Mouse (Mus musculus) monocyte, adult 5-6 weeks (primary cell): ENCODE results near the gene Etv3. TPM values are rescaled to one million over a fixed set of nuclear protein-coding genes. Genes with fewer than 3 reads are reported as not detected.

ENCODE experiments used
- ATAC-seq: fragments of 153-309, 156-312 bp; replicated peaks from 2 replicates; pipeline ENCODE4 v1.8.0; 2017; ENCODE audit warnings: mild to moderate bottlenecking; ENCODE audit not compliant: low TSS enrichment, insufficient number of reproducible peaks, severe bottlenecking, poor library complexity, low FRiP score
- total RNA-seq: library from RNA; stranded (forward); fragments of 200-1000, 200-491, 200-594 nt; gene quantifications from 3 replicates; pipeline ENCODE4 v1.2.3, GENCODE M21; 2017

Gene Etv3
- total RNA-seq, 1 experiment from 2014 or later: 33.2 TPM

- ATAC-seq: peak; percentile 29; the same call in 1 of the 2 replicates
Measured at GRCm38 (mm10) chr3:87511971-87512765, 13.0 kb upstream of the Etv3 start.

GRCm38 (mm10) chr3:87515567-87516081 is 9.6 kb upstream of the Etv3 start:
- peak; percentile 55 for ATAC-seq

DNA sequence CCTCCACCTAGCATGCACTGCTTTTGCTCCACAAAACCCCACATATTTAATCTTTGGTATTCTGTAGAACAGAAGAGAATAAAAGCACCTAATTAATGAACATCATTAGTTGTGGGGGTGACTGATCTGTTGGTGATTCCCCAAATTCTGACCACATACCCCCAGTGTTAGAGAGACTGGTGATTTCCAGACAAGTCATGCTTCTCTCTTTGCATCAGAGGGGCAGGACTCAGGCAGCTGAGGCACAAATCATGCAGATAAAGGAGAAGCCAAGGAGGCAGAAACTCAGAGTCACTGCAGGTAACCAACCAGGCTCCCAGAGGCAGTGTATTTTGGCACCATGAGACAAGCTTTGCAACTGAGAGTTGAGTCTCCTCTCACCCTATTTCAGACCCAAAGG is 6.8 kb upstream of the Etv3 start:
- no peak for ATAC-seq

DNA sequence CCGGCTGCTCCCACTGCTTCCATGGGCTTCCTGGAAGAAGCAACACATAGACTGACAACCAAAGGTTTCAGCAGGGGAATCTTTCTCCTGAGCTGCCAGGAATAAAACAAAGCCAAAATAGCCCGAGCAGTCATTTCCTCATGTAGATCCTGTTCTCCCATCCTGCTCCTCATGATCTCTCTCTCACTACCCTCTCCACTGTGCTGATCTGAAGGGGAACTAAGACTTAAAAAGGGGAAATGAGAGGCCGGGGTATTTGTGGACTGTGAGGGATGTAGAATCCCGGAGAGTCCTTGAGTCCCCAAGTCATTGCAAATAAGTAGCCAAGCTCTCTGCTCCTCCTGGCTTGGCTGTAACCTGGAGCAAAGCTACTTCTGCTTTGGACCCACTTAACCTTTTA is 4.1 kb upstream of the Etv3 start:
- ATAC-seq: peak; percentile 66

DNA sequence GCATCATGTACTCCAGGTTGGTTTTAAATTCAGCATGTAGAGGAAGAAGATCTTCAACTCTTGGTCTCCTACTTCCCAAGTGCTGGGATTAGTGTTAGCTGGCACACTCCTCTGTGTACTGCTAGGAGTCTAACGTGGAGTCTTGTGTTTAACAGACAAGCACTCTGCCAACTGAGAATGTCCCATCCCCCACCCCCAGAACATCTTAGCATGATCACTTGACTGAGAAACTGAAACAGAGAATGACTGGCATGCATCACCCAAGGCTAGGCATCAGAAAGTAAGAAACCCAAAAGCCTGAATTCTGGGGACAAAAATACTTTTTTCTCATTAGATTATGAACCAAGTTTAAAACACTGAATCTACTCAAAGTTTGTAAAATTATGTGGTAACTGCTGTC is 3.4 kb upstream of the Etv3 start:
- no peak for ATAC-seq

GRCm38 (mm10) chr3:87523701-87524100 is 1.5 kb upstream of the Etv3 start:
- no peak for ATAC-seq

DNA sequence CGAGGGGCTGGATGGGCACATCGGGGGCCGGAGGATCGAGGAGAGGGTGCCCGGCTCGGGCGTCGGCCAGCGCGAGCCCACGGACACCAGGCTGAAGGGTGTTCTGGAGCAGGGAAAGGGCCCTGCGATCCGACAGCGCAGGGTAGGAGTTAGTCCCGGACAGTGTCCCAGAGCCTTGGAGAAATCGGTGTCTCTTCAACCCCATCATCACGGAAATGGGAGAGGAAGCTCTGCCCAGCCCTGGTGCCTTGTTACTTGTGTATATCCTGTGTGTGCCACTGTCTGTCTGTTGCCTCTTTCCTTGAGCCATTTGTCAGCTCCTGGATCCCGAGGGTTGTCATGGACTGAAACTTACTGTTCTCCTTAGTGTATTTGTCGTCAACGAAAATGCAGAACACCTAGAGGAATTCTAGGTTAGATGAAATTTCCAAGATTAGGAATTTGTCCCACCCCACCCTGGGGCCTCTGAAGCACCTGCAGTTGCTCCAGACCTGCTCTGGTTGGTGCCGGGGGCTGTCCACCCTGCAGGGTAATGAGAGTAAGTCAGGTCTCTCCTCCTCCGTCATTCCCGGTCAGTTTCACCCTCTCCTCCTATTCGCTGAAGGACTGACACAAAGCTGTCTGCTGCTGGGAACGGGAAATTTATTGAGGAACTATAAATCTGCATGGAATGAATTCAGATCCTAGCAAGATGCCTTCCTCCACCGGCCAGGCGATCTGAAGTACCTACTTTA is 797 bp downstream of the Etv3 start:
- ATAC-seq: no peak

GRCm38 (mm10) chr3:87527139-87527538 is 1.9 kb downstream of the Etv3 start:
- no peak for ATAC-seq

DNA sequence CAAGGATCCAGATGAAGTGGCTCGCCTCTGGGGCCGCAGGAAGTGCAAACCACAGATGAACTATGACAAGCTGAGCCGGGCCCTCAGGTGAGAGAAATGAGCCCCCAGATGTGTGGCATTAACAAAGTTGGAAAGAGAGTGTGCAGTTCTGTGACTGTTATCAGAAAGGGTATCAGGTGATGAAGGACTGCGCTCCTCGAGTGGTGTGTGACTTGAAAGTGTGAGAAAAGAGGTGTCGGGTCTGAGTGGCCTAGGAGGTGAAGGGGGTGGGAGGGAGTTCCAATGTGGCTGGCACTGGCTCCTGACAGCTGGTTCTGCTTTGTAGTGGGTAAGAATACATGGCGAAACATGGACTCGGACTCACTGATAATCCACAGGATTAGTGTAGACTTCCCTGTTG is 2.8 kb downstream of the Etv3 start:
- ATAC-seq: no peak

DNA sequence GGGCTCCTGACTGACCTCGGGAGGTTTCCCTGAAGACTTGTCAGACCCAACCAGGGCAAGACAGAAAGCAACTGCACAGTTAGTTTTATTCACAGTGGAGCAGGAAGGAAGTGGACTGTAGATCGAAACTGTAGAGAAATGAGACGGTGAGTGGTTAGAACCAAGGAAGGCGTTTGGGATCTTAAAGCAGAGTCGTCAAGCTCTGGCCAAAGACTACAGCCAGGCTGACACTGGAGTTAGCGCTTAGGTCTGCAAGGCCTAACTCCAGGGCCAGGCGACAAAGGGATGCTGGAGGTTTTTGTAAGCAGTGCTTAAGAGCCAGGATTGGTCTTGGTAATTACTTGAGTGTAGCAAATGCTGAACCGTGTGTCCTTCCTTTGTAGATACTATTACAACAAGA is 3.6 kb downstream of the Etv3 start:
- no peak for ATAC-seq

DNA sequence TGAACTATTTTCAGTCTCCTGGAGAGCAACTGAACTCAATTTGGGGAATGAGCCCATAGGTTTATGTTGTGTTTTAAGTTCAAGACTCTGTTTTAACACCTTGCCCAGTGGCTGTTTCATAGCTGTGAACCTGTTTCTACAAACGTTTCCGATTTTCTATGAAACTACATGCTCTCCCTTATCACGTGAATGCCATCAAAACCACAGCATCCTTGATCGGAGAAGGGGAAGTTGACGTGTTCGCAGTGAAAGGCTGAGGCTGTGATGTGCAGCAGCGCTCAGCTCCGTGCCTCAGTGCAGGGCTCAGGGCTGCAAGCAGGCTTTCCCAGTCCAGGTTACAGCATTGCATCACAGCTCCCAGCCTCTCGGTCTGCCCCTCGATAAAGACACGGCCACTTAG is 4.4 kb downstream of the Etv3 start:
- ATAC-seq: peak; percentile 53

- no peak for ATAC-seq
Measured at GRCm38 (mm10) chr3:87530234-87530633, 5.0 kb downstream of the Etv3 start.

DNA sequence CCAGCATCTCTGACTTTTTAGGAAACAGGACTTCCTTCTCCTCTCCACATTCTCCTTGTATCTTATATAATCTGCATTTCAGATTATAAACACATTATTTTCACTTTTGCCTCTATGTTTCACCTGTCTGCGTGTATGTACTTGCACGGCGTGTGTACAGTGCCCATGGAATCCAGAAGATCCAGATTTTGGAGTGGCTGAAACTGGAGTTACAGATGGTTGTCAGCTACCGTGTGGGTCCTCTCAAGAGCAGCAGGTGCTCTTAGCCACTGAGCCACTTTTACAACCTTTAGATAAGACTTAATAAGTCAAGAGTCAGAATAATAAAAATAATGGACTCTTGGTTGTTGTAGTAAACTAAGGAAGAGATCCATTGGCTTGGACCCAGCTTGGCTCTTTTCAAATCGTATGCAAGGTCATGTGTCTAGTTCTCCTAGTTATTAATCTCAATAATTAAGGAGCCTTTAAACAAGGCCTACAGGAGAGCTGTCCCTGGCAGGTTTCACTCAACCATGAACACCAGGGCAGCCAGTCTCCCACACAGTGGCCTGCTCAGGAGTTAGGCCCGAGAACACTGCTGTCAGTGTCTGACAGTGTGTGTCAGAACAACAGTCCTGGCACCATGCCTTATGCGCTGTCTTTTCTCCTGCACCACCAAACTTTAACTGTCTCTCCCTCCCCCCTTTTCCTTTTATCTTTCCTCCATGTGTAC is 8.6 kb downstream of the Etv3 start:
- ATAC-seq: no peak

DNA sequence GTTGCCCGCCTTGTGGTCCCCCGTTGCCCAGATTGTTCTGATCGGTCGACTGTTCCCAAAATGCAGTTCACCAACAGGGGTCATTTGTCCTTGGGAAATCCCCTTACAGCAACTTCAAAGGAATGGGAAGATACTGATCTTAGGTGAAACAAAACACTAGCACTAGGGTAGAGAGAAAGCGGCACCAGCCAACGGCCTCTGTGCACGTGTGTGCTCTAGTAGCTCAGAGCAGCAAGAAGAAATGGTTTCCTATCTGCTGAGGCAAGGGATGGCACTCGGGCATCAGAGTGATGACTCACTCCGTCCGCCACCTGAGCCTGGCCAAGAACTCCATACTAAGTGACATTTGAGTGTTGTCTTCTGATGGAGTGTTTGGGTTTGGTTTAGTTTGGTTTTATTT is 12.8 kb downstream of the Etv3 start:
- ATAC-seq: no peak

- ATAC-seq: no peak
Measured at GRCm38 (mm10) chr3:87540028-87540675, 14.9 kb downstream of the Etv3 start.

DNA sequence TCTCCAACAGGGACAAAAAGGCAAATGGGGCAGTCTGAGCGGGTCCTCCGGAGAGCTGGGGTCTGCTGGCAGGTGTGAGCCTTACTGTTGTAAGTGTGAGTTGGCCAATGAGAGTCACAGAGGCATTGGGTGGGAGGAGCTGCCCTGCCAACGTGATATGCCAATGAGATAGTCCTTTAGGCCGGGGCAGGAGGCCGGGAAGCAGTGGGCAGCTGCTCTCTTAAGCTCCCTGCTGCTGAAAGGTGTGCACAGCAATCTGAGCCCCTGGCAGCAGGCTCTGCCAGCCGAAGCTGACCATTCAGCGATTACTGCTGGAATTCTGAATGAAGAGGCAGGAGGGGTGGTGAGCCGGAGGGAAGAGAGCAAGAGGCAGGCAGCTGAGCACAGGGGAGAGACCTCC is 15.5 kb downstream of the Etv3 start:
- no peak for ATAC-seq

DNA sequence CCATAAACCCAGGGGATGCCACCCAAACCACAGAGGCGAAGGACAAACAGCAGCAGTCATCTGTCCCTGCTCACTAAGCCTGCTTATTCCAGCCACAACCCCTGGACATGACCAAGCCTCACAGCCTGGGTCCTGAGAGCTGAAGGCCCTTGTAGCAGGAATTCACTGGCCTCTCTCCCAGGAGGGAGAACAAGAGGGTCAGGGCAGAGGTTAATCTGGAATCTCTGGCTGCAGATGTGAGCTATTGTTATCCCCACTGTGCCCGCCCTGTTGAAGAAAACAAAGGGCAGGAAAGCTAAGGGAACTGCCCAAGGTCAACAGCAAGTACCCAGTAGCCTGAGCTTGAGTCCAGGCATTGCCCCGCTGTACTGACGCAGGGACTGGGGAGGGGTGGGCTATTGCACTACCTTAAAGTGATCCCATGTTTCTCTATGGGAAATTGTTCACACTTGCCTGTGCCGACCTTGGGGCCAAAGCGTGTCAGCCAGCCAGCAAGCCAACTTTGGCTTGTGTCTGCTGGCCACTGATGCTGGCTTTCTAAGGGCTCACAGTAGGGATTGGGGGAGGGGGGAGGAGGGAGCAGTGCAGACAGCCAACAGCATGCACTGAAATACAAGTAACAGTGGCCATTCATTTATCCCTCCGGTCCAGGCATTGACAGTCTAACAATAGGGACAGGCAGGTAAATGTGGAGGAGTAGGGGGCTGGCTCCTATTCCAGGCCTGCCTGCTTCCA is 17.4 kb downstream of the Etv3 start:
- ATAC-seq: no peak

DNA sequence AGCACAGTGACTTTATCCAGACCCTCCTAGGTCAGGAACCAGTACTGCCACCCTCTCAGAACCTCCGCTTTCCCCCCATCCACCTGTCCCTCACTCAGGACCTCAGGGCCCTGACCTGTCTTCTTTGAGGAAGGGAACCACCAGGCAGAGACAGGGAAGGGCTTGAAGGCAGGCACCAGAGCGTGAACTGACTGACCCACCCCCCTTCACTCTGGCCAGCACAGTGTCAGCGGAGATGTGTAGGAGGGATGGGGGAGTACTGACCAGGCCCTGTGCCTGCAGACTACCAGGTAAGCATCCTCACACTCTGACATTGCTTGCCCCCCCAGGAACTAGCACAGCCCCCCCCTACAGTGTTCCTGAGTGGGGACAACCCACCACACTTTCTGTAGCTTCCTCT is 20.3 kb downstream of the Etv3 start:
- no peak for ATAC-seq
